Mouse (Mus musculus) ES-E14 (cell line): ENCODE measurements around the gene Ppp1r2. TPM values are rescaled to one million over a fixed set of nuclear protein-coding genes. Genes with fewer than 3 reads are reported as not detected.
A peak's percentile ranks its signal among the peaks of the same experiment; 100 is the strongest.

ENCODE experiments used
- DNase-seq: peaks from one replicate; pipeline ENCODE4 v3.0.0-alpha.2; 2013; ENCODE audit warnings: low read depth, low spot score
- H3K27ac ChIP-seq: 2 replicates; pipeline ENCODE4 v1.5.1; 2012; ENCODE audit warnings: low read depth, mild to moderate bottlenecking, low read length, moderate library complexity, mixed read lengths; ENCODE audit not compliant: poor library complexity, insufficient read depth, severe bottlenecking
- H3K36me3 ChIP-seq: 2 replicates; pipeline ENCODE4 v1.6.1; 2012; ENCODE audit warnings: mild to moderate bottlenecking, low read length, moderate library complexity, mixed read lengths; ENCODE audit not compliant: control insufficient read depth, poor library complexity, insufficient read depth, severe bottlenecking
- H3K4me1 ChIP-seq, 2 experiments: fragments of 150-350 bp in 1 of 2; sonication (generic) in 1 of 2; 2 replicates each; pipeline ENCODE4 v1.6.1; 2012; ENCODE audit warnings: low read length in 2 of 2, mild to moderate bottlenecking in 1 of 2, mixed read lengths in 1 of 2; ENCODE audit not compliant: control insufficient read depth in 2 of 2, insufficient read depth in 2 of 2, poor library complexity in 1 of 2
- H3K4me3 ChIP-seq, 2 experiments: fragments of 150-350 bp in 1 of 2; sonication (generic) in 1 of 2; 2 replicates each; pipeline ENCODE4 v1.5.1; 2012; ENCODE audit warnings: low read length in 2 of 2, low read depth in 1 of 2, mild to moderate bottlenecking in 1 of 2, mixed read lengths in 1 of 2; ENCODE audit not compliant: insufficient read depth in 1 of 2, poor library complexity in 1 of 2, severe bottlenecking in 1 of 2
- H3K9ac ChIP-seq: 2 replicates; pipeline ENCODE4 v1.6.1; 2012; ENCODE audit warnings: low read depth, mild to moderate bottlenecking, low read length, mixed read lengths; ENCODE audit not compliant: poor library complexity, insufficient read depth, severe bottlenecking
- H3K9me3 ChIP-seq: fragments of 150-350 bp; sonication (generic); 2 replicates; pipeline ENCODE4 v1.6.1; 2012; ENCODE audit warnings: low read depth, mild to moderate bottlenecking, low read length; ENCODE audit not compliant: control insufficient read depth, insufficient read depth
- CHD2 ChIP-seq: IDR thresholded peaks from 2 replicates; pipeline ENCODE4 v1.6.1; 2014; ENCODE audit warnings: mild to moderate bottlenecking, low read depth, low read length, inconsistent platforms
- HCFC1 ChIP-seq: IDR thresholded peaks from 2 replicates; pipeline ENCODE4 v1.6.1; 2012; ENCODE audit warnings: low read length, inconsistent platforms, borderline replicate concordance; ENCODE audit not compliant: insufficient read depth
- MAFK ChIP-seq: IDR thresholded peaks from 2 replicates; pipeline ENCODE4 v1.6.1; 2014; ENCODE audit warnings: mild to moderate bottlenecking, low read depth, low read length, inconsistent platforms; ENCODE audit not compliant: insufficient read depth
- ZC3H11A ChIP-seq: IDR thresholded peaks from 2 replicates; pipeline ENCODE4 v1.6.1; 2012; ENCODE audit warnings: low read depth, mild to moderate bottlenecking, inconsistent platforms, low read length, borderline replicate concordance
- ZNF384 ChIP-seq: IDR thresholded peaks from 2 replicates; pipeline ENCODE4 v1.6.1; 2012; ENCODE audit warnings: low read depth, low read length, inconsistent platforms
- in situ Hi-C, 2 experiments: fragments of 600-800 bp; cut with MboI; formaldehyde crosslinking; loops; one replicate each; pipeline ENCODE4 v1.15.1; 2025; ENCODE audit warnings: low sequenced_read_pairs in 2 of 2, inconsistent platforms in 1 of 2; ENCODE audit not compliant: unreplicated experiment in 2 of 2
- total RNA-seq: library from RNA; depleted of rRNA; stranded (reverse); fragments of 300-350 nt; gene quantifications from 2 replicates; pipeline ENCODE4 v1.2.3, GENCODE M21; 2012

Ppp1r2 gene
- total RNA-seq, 1 experiment: 63.1 TPM

DNA sequence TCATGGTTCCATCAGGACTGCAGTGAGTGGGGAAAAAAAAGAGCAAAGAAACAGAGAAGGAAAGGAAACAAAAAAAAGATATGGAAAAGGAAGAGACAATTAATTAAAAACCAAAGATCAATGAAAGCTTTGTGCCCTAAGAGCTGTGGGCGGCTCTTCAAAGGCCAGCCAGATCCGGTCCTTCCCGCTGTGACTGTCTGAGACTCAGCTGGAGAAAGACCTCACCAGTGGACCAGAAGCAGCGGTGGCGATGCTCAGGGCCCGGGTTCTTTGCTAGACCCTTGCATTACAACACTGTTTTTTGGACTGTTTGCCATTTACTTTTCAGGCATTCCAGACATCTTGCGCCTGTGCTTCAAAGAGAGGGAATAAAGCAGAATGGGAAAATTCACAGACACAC, 25.4 kb upstream of the Ppp1r2 start:
- TF ChIP-seq HCFC1: no peak
- no peak for TF ChIP-seq CHD2
- TF ChIP-seq ZNF384: no peak
- TF ChIP-seq ZC3H11A: no peak
- no peak for TF ChIP-seq MAFK
- Histone ChIP-seq H3K27ac (peak overlapping the region; percentile 98), H3K4me1 (peaks cover 11 to 35% of the 10 kb centered on the region in 2 experiments), H3K36me3 (no peaks in the 10 kb centered on the region), H3K9ac (peak overlapping the region; percentile 4; the same call in 1 of the 2 replicates), H3K4me3 (peak overlapping the region in 1 of 2 experiments; percentile 13; a peak in 1 of 4 replicates), H3K9me3 (no peaks in the 10 kb centered on the region)
- in situ Hi-C loops: no loop called here
- DNase-seq: no peak

DNA sequence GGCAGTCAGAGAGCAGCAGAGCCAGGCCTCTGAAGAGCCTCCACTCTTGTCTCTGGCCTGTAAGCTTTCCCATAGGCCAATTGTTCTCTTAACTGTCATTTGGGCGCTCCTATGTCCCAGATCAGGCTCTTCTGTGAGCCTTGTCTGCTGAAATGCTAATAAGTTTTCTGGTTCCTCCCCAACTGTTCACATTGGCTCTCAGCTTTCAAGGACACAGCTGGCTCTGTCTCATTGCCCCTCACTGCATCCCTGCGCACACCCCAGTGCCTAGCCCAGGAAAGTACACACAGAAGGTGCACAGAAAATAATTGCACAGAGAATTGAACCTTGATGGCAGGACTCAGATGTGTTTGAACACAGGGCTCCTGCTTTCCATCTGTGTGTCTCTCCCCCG, 24.9 kb upstream of the Ppp1r2 start:
- Histone ChIP-seq H3K4me3 (peak overlapping the region; percentile 3 to 4; a peak in 1 of 4 replicates), H3K27ac (peak overlapping the region; percentile 98), H3K36me3 (no peaks in the 10 kb centered on the region), H3K4me1 (peaks cover 11 to 37% of the 10 kb centered on the region in 2 experiments), H3K9ac (peak overlapping the region; percentile 15; the same call in 1 of the 2 replicates), H3K9me3 (no peaks in the 10 kb centered on the region)
- DNase-seq: peak; percentile 52
- in situ Hi-C loops: no loop called here
- TF ChIP-seq ZC3H11A (no peak), HCFC1 (no peak), CHD2 (no peak), MAFK (no peak), ZNF384 (no peak)

DNA sequence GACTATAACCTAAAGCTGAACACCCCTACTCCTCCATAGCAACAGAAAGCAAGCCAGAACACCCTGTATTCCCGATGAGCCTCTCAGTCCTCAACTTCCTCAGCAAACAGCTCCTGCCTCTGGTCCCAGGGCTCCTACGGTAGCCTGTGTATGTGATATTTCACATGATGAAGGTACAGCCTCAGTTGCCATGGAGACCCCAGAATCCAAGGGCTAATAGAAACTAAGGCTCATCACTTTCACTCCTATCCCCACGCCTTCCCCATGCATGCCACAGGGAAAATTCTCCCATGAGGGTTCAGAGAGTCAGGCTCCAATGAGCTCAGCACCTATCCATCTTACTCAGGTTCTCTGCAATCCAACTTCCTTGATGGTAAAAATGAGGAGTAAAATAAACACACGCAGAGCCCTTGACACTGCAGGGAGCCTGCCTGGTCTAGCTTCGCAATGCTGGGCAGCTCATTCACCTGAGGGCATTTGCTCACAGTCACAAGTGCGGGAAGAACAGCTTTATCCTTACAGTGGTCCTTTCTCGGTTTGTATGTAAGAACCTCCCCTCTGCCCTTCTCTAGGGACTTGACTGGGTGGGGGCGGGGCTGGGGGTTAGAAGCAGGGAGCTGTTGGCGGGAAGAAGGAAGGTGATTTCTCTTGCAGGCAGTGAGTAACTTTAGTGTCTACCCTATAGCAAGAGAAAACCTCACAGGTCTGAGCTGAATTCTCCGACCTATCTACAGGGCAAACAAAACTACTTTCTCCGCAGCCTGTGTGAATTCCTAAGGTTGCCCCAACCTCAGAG, 24.3 kb upstream of the Ppp1r2 start:
- no peak for DNase-seq
- in situ Hi-C loops: no loop called here
- Histone ChIP-seq H3K27ac (peak overlapping the region; percentile 98), H3K4me3 (peak overlapping the region; percentile 3 to 6; a peak in 1 of 4 replicates), H3K4me1 (peaks cover 11 to 37% of the 10 kb centered on the region in 2 experiments), H3K36me3 (no peaks in the 10 kb centered on the region), H3K9me3 (no peaks in the 10 kb centered on the region), H3K9ac (peak overlapping the region; percentile 15; the same call in 1 of the 2 replicates)
- TF ChIP-seq MAFK: no peak
- TF ChIP-seq ZC3H11A: no peak

DNA sequence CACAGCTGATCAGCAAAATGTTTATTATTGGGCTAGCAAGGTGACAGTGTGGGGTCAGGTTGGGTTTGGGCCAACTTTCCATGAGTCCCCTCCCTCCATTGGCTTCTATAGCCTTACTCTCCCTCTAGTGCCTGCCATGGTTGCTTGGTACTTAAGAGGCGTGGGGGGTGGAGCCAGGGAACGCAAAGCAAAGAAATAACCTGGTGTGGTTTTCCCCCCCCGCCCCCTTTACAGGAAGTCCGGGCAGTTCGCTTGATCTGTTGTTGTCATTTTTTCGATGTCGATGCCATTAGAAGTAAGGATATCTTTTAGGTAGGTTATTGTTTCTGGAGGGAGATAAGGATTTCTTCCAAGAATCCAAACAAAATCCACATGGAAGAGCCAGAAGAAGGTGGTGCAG, 22.0 kb upstream of the Ppp1r2 start:
- H3K9ac ChIP-seq: no peak overlapping the region
- H3K36me3 ChIP-seq: no peaks in the 10 kb centered on the region
- no peak overlapping the region for H3K4me3 ChIP-seq
- H3K9me3 ChIP-seq: no peaks in the 10 kb centered on the region
- H3K27ac ChIP-seq: no peak overlapping the region
- peaks cover 11 to 30% of the 10 kb centered on the region in 2 experiments for H3K4me1 ChIP-seq
- TF ChIP-seq HCFC1: no peak
- no peak for TF ChIP-seq MAFK
- TF ChIP-seq CHD2: no peak
- TF ChIP-seq ZNF384: no peak
- no peak for TF ChIP-seq ZC3H11A
- in situ Hi-C loops: no loop called here
- DNase-seq: no peak
